Mouse (Mus musculus) limb, embryonic 14.5 days (tissue): ENCODE data around the gene Hs2st1. TPM values are rescaled to one million over a fixed set of nuclear protein-coding genes. Genes with fewer than 3 reads are reported as not detected.
A peak's percentile ranks its signal among the peaks of the same experiment; 100 is the strongest.

Source experiments
- ATAC-seq: fragments of 200-750 bp; cut with Nextera tagmentation; 2 replicates; pipeline ENCODE4 v1.8.0; 2017; ENCODE audit warnings: low read depth, moderate number of reproducible peaks, moderate TSS enrichment; ENCODE audit not compliant: low FRiP score
- DNase-seq: peaks from one replicate; pipeline ENCODE4 v3.0.0-alpha.2; 2015; ENCODE audit warnings: low spot score
- H3K27ac ChIP-seq: fragments of 300-500 bp; sonication (generic); replicated peaks from 2 replicates; pipeline ENCODE4 v1.5.1; 2014; ENCODE audit warnings: low read depth, mild to moderate bottlenecking, low read length, moderate library complexity, mixed read lengths
- H3K27me3 ChIP-seq: fragments of 300-500 bp; sonication (generic); 2 replicates; pipeline ENCODE4 v1.6.1; 2014; ENCODE audit warnings: low read length, mixed read lengths; ENCODE audit not compliant: control insufficient read depth, insufficient read depth
- H3K36me3 ChIP-seq: fragments of 300-500 bp; sonication (generic); 2 replicates; pipeline ENCODE4 v1.6.1; 2014; ENCODE audit warnings: mild to moderate bottlenecking, low read length, moderate library complexity, mixed read lengths; ENCODE audit not compliant: control insufficient read depth, insufficient read depth
- H3K4me1 ChIP-seq: fragments of 300-500 bp; sonication (generic); 2 replicates; pipeline ENCODE4 v1.6.1; 2014; ENCODE audit warnings: antibody characterized with exemption, low read length, mixed read lengths; ENCODE audit not compliant: control insufficient read depth, insufficient read depth
- H3K4me2 ChIP-seq: fragments of 300-500 bp; sonication (generic); replicated peaks from 2 replicates; pipeline ENCODE4 v1.6.1; 2014; ENCODE audit warnings: low read depth, mild to moderate bottlenecking, low read length, moderate library complexity; ENCODE audit not compliant: severe bottlenecking
- H3K4me3 ChIP-seq: fragments of 300-500 bp; sonication (generic); replicated peaks from 2 replicates; pipeline ENCODE4 v1.5.1; 2014; ENCODE audit warnings: low read length
- H3K9ac ChIP-seq: fragments of 300-500 bp; sonication (generic); 2 replicates; pipeline ENCODE4 v1.6.1; 2014; ENCODE audit warnings: mild to moderate bottlenecking, low read depth, low read length, moderate library complexity; ENCODE audit not compliant: severe bottlenecking
- H3K9me3 ChIP-seq: fragments of 300-500 bp; sonication (generic); 2 replicates; pipeline ENCODE4 v1.6.1; 2016; ENCODE audit warnings: low read length; ENCODE audit not compliant: control insufficient read depth
- POLR2A ChIP-seq: fragments of 200-500 bp; IDR thresholded peaks from 2 replicates; pipeline ENCODE4 v1.8.0; 2012; ENCODE audit warnings: inconsistent platforms, mild to moderate bottlenecking, moderate library complexity, borderline replicate concordance; ENCODE audit not compliant: insufficient read depth, insufficient read length; ENCODE audit errors: extremely low read depth
- WGBS: fragments of 180-500 bp; shearing (Covaris S2); extraction: QIAGEN DNeasy Blood & Tissue Kit; methylation state at CpG from one replicate; pipeline ENCODE4 v1.1.7; 2014; 5-methylcytosine and 5-hydroxymethylcytosine counted together
- polyA plus RNA-seq, 2 experiments: library from polyadenylated mRNA; depleted of rRNA in 1 of 2; stranded (reverse) in 1 of 2; unstranded in 1 of 2; fragments of >200 nt; fragmentation: Nextera tagmentation in 1 of 2; extraction: Ambion mirVana in 1 of 2; gene quantifications; 2 replicates each; pipeline versions ENCODE4 v1.2.1 to v1.2.3; 2012 to 2014

Hs2st1 gene
- polyA plus RNA-seq, 2 experiments, result 15.8 to 20.6 TPM

DNA sequence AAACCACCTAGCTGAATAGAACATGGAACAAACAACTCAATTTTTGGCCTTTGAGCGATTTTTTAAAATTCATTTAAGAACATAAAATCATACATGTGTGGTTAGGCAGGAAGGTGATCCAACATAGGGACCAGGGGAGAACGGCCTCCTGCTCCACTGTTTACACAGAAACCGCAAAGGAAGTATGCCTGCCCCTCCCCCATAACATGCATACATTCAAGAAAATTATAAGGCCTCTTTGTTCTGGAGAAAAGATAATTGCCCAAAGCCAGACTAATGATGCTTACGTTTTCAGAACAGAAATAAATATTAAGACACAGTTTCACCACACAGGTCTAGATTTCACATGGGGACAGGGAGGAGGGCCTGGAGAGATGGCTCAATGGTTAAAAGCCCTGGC, 18.6 kb downstream of the Hs2st1 start:
- H3K27ac ChIP-seq, result peak overlapping the region; percentile 55; the same call in 1 of the 2 replicates
- no peak for DNase-seq
- WGBS, result 57% methylated on average over 4 of the region's 4 CpGs
- H3K4me3 ChIP-seq, result no peak overlapping the region
- no peaks in the 10 kb centered on the region for H3K36me3 ChIP-seq
- no peak overlapping the region for H3K9ac ChIP-seq
- ATAC-seq, result no peak
- no peaks in the 10 kb centered on the region for H3K27me3 ChIP-seq
- no peak overlapping the region for H3K4me2 ChIP-seq
- no peaks in the 10 kb centered on the region for H3K9me3 ChIP-seq
- TF ChIP-seq POLR2A, result no peak
- peaks cover 2% of the 10 kb centered on the region; the same call in 1 of the 2 replicates for H3K4me1 ChIP-seq

DNA sequence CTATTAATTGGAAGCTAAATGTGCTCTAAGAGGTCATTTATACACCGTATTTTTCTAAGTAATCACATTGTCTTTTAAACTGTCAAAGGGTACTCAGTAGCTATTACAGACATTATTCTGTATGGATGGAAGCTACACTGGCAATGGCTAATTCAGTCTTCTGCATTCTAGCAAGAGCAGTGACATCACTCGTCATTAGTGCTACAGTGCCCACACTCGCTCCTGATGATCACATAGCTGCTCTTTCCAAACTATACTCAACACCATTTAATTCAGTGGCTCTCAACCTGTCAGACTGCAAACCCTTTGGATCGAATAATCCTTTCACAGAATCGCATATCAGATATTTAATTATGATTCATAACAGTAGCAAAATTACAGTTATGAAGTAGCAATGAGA, 19.3 kb downstream of the Hs2st1 start:
- Histone ChIP-seq H3K27ac (no peak overlapping the region), H3K36me3 (no peaks in the 10 kb centered on the region), H3K9me3 (no peaks in the 10 kb centered on the region), H3K4me1 (peaks cover 4% of the 10 kb centered on the region; the same call in 1 of the 2 replicates), H3K4me2 (no peak overlapping the region), H3K4me3 (no peak overlapping the region), H3K27me3 (no peaks in the 10 kb centered on the region), H3K9ac (no peak overlapping the region)
- ATAC-seq (no peak), DNase-seq (no peak)
- no peak for TF ChIP-seq POLR2A
- 90% methylated on average over 5 of the region's 5 CpGs for WGBS

DNA sequence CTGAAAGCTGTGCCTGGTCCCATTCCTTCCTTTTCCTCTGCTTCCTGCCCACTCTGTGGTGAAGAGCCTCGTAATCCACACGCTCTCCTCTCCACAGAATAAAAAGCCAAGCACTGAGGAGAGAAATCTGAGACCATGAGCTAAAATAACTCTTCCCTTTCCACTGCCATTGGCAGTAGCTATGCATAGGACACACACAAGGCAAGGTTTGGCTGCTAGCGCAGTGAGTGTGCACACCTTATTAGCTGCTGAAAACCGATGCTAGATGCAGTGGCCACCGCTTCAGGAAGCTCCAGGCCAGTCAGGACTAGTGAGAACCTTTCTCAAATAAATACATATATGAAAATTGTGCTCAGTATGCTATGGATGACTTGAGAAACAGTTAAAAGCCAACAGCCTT, 19.9 kb downstream of the Hs2st1 start:
- Histone ChIP-seq H3K27ac (no peak overlapping the region), H3K27me3 (no peaks in the 10 kb centered on the region), H3K4me2 (no peak overlapping the region), H3K4me1 (peaks cover 9% of the 10 kb centered on the region), H3K9me3 (no peaks in the 10 kb centered on the region), H3K36me3 (no peaks in the 10 kb centered on the region), H3K9ac (no peak overlapping the region), H3K4me3 (no peak overlapping the region)
- DNase-seq (no peak), ATAC-seq (no peak)
- no peak for TF ChIP-seq POLR2A
- WGBS, result 93% methylated on average over 5 of the region's 5 CpGs

DNA sequence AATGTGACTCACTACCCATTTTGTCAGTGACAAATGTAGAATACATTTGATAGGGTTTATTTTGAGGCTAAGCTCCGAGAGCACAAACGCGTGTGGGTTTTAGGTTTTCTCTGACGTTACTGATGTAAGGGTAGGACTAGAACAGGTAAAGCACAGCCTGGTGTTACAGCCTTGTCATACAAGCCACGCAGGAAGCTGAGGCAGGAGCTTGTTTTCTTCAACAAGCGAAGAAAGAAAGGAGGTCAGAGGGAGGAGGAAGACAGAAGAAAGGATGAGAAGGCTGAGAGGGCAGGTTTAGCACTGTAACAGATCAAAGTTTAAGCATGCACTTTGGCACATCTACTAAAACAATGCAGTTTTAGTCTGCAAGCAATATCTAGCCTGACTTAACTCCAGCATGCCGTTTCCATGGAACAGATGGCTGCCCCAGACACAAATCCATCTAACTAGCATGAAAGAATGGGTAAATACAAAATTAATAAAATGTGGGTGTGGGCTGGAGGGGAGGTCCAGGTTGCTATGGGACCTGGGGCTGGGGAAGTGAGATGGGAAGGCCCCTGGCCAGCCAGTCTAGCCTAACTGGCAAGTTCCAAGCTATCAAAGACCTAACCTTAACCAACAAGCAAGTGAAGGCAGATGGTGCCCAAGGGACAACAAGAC, 21.7 kb downstream of the Hs2st1 start:
- WGBS, result 86% methylated on average over 7 of the region's 7 CpGs
- no peak overlapping the region for H3K9ac ChIP-seq
- no peaks in the 10 kb centered on the region for H3K27me3 ChIP-seq
- H3K9me3 ChIP-seq, result no peaks in the 10 kb centered on the region
- H3K4me3 ChIP-seq, result no peak overlapping the region
- H3K4me2 ChIP-seq, result no peak overlapping the region
- H3K36me3 ChIP-seq, result no peaks in the 10 kb centered on the region
- no peak for ATAC-seq
- H3K4me1 ChIP-seq, result peaks cover 9% of the 10 kb centered on the region
- no peak overlapping the region for H3K27ac ChIP-seq
- TF ChIP-seq POLR2A, result no peak
- no peak for DNase-seq

DNA sequence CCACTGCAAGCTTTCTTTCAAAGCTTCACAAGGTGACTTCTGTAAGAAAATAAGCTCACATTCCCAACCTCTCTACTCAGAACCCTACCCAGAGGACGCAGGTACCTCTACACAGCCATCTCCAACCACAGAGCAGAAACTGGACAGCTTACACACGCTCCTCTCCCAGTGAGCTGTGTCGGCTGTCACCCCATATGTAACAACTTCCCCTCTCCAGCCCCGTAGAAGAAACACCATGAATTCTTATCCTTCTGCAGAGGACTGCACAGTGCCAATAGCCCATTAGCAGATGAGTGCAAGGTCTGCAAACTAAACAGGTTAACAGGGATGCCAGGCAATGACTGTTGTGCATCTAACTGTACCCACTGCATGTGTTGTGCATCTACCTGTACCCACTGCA, 23.5 kb downstream of the Hs2st1 start:
- WGBS, result 51% methylated on average over 4 of the region's 4 CpGs

DNA sequence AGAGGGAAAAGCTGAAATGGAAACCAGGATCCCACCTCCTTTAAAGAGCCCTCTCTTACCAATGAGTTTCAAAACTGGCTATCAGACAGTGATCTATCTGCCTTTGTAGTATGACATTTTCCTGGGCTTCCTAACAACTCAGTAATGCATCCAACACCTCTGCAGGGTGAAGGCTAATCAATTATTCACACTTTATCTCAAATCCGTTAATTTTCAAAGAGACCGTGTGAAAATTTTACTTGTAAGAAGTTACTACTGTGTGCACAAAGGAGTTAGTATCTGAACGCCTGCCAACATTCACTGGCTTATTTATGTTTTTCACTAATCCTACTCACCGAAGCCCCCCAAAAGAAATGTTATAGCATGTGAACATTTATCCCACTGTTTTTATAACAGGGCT, 24.1 kb downstream of the Hs2st1 start:
- 44% methylated on average over 4 of the region's 4 CpGs for WGBS

More for the DNA sequence above, 23.5 kb downstream of the Hs2st1 start:
- H3K4me3 ChIP-seq, result no peak overlapping the region
- H3K9me3 ChIP-seq, result no peaks in the 10 kb centered on the region
- TF ChIP-seq POLR2A, result no peak
- DNase-seq (no peak), ATAC-seq (no peak)
- no peaks in the 10 kb centered on the region for H3K36me3 ChIP-seq
- H3K27me3 ChIP-seq, result no peaks in the 10 kb centered on the region
- H3K4me1 ChIP-seq, result peaks cover 20% of the 10 kb centered on the region
- no peak overlapping the region for H3K9ac ChIP-seq
- no peak overlapping the region for H3K27ac ChIP-seq
- H3K4me2 ChIP-seq, result no peak overlapping the region

More for the DNA sequence above, 24.1 kb downstream of the Hs2st1 start:
- Histone ChIP-seq H3K27me3 (no peaks in the 10 kb centered on the region), H3K4me2 (no peak overlapping the region), H3K9ac (no peak overlapping the region), H3K4me1 (peaks cover 23% of the 10 kb centered on the region), H3K36me3 (no peaks in the 10 kb centered on the region), H3K4me3 (no peak overlapping the region), H3K9me3 (no peaks in the 10 kb centered on the region), H3K27ac (no peak overlapping the region; the same call in 1 of the 2 replicates)
- DNase-seq, result no peak
- no peak for ATAC-seq
- TF ChIP-seq POLR2A, result no peak
